Mouse (Mus musculus) testis, postnatal 10 days (tissue): ENCODE results near the gene Ears2.

ENCODE experiments used
- DNase-seq: peaks from one replicate; pipeline ENCODE4 v3.0.0; 2021; ENCODE audit warnings: low spot score

Ears2 gene

DNA sequence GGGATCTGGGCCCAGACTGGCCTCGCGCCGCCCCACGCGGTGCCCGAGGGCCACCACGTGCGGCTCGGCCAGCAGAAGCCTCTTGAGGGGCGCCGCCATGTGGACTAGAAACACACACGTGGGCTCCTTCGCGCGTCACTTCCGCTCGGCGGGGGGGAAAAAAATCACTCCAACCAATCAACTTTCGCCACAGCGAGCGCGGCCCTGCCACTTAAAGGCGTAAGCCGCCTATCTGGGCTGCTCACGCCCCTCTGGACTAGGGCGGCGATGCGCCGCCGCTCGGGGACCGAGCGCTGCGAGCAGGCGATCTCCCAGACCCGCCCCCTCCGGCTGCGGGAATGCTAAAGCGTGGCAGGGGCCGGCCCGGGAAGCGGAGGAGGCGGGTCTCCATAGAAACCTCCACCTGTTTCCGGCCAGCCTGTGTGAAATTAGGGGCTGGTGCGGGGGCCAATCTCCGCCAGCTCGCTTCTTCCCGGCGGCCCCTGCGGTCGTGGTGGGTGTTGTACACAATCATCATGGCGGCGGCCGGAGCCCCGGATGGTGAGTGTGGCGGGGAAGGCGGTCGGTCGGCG, at the start of gene Ears2, which contains the start of gene Ubfd1:
Gene Ears2 (minus strand): TSS at position 319 of the 572 bp plus-strand sequence.
Gene Ubfd1 (plus strand): TSS at position 231 of the 572 bp plus-strand sequence.
- peak; percentile 94 for DNase-seq

DNA sequence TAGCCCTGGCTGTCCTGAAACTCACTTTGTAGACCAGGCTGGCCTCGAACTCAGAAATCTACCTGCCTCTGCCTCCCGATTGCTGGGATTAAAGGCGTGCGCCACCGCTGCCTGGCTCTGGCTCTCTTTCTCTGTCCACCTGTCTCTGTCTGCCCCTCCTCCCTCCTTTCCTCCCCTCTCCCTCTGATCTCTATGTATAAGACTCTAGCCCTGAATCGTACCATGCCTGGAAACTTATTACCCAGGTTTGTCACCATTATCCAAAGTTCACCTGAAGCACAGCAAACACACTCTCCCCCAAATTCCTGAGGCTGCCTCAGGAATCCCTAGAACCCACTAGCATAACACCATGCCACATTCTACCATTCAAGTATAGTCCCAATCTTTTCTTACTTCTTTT, 41.1 kb upstream of the Ears2 start:
- no peak for DNase-seq

DNA sequence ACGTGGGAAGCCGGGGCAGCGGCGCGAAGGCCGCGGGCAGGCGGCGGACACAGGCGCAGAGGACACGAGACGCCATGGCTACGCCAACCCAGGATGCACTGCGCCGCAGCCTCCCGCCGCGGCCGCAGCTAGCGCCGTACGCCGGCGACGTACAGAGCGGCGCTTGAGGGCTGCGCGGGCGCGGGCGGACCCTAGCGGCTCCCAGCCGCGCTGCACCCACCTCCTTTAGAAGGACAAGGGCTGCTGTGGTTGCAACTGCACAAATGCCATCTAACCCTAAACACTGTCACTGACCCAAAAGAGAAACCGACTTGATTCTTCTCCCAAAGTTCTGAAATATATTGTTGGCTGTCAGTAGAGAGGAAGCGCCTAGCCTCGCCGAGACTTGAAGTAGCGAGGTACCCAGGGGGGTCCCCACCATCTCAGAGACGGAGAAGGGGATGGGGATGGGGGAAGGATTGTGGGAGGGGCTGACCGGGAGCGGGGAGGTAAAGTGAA, 34.7 kb upstream of the Ears2 start, which contains the start of gene Ndufab1:
Gene Ndufab1 (minus strand): TSS at position 140 of the 498 bp plus-strand sequence.
- peak; percentile 89 for DNase-seq

DNA sequence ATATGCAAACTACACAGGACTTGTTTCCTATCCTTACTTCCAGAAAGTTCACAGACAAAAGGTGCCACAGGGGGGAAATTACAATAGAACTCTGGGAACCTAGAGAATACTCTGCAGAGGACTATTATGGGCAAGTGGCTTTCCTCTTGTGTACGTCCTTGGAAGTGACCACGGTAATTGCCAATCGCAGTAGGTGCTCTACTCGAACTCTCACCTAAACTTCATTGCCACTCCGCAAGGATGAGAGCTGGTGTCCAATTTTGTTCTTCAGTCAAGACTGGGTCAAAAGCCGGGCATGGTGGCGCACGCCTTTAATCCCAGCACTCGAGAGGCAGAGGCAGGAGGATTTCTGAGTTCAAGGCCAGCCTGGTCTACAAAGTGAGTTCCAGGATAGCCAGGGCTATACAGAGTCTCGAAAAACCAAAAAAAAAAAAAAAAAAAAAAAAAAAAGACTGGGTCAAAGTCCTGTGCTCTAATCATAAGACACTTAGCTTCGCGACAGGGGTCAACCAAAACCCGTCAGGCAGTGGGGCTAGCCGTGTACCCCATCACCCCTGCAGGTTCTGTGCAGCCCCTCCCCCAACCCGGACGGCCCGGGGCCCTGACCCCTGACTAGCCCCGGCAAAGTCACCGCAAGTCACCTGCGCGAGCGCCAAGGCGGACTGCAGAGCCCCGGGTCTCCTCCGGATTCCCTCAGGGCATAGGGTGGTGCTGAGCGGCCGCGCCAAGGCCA, 34.1 kb upstream of the Ears2 start:
- DNase-seq = peak; percentile 79

DNA sequence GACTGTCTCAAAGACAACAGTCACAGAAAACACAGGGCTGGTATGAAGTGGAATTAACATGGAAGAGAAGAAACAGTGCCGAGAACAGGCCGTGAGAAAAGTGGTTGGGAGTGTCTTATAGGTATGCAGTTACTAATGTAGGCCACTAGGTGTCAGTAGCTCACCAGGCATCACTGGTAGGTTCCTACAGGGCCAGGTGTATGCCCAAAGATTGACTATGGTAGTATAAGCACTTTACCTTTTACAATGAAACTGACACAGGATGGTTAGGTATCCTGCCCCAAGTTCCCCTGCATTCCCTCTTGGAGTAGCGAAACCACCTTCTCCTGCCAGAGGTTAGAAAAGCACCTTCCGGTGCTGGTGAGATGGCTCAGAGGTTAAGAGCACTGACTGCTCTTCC, 32.2 kb upstream of the Ears2 start:
- no peak for DNase-seq

DNA sequence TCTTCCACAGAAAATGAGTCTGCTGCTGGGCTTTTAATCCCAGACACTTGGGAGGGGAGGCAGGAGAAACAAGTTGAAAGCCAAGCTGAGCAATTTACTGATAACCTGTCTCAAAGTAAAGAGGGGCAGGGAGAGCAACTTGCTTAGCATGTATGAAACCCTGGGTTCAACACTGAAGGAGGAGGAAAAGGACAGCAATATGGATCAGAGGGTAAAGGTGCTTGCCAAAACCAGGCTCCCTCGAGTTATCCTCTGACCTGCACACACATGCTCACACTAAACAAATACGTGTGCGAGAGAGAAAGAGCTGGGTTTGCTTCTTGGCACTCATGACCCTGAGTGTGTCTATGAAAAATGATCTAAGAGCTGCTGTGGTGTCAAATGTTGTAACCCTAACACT, 30.9 kb upstream of the Ears2 start:
- DNase-seq = no peak

DNA sequence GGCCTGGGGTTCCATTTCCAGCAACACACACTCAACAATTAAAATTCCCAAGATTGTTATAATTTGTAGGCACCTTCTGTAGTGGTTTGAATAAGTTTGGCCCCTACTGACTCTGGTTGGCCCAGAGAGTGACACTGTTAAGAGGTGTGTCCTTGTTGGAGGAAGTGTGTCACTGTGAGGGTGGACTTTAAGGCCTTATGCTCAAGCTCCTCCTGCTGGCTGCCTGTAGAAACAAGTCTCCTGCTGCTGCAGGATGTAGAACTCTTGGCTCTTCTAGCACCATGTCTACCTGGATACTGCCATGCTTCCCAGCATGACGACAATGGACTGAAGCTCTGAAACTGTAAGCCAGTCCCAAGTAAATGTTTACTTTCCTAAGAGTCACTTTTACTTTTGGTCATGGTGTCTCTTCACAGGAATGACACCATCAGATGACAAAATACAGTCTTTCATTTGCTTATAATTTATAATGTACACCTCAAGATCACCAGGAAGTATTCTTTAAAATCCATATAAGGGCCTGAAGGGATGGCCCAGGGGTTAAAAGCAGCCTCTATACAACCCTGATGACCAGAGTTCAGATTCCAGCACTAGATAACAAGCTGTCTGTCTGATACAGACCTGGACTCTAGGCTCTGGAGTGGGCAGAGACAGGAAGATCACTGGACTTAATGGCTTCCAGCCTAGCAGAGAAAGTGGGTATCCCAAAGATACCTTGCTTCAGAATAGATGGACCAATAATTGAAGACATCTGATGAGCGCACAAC, 27.7 kb upstream of the Ears2 start:
- DNase-seq = no peak

DNA sequence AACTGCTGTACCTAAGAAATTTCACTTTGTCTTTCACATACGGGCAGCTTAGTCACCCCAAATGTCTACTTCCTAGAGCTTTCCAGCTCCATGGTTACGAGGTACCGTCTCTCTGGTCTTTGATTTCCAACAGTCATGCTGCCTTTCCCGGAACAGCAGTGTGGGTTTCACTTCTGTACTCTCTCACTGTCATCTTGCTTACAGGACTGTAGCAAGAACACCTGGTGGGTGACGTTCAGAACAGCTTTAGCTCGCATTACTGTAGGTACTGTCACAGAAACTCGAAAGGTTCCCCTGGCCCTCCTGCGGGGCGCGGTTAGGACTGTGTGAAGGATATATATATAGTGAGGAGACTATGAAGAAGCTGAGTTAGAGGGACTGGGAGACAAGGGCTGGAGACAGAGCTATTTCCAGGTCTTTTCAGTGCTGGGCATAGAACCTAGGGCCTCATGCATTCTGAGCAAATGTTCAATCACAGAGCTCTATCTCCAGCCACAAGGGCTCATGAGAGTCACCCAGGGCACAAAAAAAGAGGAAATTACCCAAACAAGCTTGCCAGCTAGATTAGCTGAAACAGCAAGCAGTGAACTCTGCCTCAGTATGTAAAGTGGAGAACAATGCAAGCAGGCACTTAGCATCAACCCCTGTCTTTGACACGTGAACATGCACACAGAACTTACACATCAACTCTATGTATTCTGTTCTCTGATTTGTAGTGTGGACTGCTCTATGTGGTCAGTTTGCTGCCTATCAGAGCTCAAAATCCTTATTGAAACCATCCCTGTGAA, 20.3 kb upstream of the Ears2 start:
- DNase-seq = no peak

DNA sequence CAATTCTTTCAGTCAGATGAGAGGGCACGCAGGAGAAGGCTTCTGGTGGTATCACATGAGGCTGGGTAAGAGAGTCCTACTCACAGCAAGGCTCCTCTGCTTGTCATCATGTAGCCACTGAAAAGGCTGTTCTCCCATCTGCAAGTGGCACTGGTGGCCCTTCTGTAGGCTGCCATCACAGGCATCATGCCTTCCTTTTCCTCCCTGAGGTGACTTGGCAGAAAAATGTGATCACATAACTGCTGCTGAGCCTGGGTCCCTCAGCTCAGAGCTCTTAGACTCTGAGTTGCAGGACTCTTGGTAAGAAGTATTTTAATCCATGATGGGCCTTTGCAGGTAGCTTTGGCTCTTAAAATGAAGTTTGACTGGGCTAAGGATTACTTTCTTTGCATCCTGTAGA, 14.0 kb upstream of the Ears2 start:
- no peak for DNase-seq

DNA sequence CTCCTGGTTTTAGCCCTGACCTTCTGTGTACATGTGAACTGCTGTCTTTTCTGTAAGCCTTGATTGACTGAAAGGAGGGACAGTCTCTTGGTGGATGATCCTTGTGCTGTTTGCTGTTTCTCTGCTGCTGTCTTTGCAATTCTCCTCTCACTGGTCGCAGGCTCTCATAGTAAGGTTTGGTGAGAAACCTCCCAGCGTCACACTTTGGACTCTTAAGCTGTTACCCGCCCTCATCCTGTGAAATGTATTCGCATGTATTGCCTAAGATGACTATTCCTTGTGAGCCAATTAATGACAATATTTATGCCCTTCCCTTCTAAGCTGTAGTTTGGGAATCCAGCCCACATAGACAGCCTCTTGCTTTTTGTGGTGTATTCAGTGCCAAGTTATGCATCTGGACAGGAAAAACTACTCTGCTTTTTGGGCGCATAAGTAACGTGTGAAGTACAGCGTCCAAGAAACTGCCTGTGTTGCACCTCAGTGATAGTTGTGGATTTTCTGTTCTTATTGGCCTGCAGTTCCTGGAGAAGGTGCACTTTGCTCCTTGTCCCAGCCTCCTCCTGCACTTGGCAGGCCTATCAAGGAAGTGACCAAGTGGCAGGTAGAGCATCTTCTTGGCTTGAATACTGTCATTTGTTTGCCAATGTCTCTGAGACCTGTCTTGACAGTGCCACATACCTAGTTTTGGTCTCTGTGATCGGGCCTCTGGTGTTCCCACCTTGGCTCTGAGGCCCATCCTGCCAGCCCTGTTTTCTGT, 12.9 kb upstream of the Ears2 start:
- DNase-seq = no peak

DNA sequence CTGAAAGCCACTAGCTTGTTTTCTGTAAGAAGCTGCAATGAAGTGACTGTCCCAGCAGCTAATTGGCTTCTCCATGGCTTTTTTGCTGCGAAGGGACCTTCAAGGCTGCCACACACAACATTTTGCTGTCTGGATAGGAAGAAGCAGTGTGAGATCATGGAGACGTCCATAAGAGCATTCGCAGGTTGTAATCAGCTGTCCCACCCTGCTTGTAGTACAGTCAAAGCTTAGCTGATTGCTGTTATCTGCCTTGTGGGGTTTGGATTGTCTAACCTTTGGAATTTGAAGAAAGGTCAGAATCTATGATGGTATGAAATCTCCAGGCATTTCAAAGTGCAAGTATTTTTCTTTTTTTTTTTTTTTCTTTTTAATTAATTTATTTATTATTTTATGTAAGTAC, 7.3 kb upstream of the Ears2 start:
- no peak for DNase-seq

DNA sequence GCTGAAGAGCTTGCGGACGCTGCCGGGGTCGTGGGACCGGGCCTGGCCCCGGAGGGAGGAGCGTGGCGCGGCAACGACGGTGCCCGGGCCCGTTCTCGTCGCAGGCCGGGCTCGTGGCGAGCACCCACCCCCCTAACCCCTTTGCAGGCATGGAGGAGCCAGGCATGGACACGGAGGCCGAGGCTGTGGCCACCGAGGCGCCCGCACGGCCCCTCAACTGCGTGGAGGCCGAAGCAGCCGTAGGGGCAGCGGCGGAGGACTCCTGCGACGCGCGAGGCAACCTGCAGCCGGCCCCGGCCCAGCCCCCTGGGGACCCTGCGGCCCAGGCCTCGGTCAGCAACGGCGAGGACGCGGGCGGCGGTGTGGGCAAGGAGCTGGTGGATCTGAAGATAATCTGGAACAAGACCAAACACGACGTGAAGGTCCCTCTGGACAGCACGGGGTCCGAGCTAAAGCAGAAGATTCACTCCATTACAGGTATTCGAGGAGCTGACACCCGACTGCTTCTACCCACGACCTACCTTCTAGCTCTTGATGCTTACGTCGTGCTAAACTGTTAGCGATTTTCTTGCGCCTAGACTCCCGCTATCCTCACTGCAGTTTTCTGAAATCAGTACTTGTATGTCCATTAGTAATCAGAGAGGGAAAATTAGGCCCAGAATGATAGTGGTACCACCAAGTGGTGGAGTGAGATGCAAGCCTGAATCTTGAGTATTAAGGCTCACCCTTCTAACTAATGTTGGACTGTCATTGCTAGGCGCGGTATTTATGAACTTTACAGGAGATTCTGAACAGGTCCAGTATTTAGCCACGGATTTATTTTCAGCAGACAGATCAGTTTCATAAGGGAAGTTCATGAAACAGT, 686 bp upstream of the Ears2 start:
- peak; percentile 69 for DNase-seq

DNA sequence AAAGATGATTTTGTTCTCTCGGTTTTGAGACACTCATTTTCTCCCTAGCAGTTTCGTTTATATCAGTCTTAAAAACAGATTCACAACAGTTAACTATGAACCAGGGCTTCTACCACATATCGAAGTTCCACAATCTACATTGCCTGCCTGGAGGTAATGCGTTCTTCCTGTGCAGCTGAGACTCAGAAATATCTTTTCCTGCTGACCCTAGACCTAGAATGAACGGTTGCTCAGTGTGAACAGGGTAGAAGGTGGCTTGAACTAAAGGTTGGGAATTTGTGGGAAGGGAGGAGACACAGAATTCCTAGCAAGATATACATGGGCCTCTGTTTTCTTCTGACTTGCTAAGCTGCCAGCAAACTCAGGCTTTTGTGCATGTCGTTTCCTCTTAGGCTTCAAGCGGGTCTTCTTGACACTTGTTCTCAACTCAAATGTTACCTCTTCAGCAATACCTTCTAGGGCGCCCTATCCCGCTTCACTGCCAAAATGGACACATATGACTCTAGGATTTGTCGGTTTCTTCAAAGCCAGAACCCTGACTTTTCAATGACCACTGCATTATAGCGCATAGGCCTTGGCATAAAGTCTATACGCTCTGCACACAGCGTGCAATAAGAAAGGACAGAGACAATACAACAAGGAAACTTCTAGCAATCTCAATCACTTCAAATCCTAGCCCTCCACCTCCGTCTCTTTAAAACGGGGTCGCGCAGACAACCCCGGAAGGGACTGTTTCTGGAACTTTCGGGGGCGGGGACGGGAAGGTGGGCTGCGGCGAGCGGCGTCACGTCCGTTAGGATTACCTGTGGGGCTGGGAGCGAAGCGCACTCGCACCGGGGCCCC, 740 bp downstream of the Ears2 start:
- no peak for DNase-seq

DNA sequence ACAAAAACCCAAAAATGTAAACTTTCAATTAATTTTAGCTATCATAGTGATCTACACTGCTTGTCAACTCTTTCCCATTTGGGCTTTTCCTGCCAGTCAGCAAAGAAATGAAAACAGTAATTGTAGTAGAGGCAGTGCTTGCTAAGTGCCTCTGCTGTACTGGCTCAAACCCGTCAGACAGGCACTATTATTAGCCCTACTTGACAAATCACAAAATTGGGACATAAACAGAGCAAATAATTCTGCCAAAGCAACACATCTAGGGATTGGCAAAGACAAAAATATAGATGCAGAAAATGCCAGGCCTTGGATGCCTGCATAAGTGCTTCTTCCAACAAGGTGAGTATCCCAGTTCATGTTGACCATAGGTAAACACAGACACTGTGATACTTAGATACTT, 1.4 kb downstream of the Ears2 start:
- DNase-seq = no peak

DNA sequence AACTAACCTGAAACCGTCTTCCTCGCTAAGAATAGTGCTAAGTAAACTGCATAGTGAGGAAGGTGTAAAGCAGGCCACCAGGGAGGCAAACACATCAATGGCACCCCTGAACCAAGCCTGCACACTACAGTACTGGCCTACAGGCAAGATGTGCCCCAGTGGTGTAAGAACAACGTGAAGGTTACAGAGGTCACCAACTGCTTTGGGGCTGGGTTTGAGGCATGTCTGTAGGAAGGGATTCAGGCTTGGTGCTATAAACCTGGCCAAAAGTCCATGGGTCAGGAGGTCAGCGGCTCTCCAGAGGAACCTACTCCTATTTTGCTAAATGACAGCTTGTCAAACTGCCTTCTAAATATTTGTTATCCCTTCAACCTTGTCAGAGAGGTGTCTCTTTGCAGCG, 10.4 kb downstream of the Ears2 start:
- DNase-seq = no peak

DNA sequence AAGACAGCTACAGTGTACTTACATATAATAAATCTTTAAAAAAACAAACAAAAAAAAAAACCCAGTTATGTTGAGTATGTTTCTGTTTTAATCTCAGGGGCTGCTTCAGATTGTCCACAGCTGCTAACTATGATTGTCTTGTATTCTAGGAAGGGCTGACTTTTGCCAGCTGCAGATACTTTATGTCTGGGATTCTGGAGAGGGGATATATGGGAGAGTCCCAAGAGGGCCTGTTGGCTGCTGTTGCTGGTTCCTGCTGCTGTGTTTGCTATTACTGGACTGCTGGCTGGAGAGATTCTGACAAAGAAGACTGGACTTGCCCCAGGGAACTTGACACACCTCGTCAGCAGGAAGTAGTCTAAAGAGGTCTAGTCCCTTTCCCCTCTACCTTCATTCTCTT, 16.2 kb downstream of the Ears2 start:
- no peak for DNase-seq

DNA sequence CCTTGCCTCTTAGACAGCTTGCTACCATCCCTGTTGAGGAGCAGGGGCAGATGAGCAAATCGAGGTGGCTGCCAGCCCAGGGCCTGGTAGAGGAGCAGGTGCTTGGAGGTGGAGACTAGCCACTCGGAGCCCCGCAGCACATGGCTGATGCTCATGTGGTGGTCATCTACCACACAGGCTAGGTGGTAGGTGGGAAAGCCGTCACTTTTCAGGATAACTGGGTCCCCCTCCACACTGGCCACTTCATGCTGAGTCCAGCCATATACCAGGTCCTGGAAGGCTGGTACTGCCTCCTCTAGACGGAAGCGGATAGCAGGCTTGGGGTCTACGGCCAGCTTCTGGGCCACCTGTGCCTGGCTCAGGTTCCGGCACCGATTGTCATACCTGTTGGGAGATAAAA, 18.9 kb downstream of the Ears2 start:
- DNase-seq = no peak

DNA sequence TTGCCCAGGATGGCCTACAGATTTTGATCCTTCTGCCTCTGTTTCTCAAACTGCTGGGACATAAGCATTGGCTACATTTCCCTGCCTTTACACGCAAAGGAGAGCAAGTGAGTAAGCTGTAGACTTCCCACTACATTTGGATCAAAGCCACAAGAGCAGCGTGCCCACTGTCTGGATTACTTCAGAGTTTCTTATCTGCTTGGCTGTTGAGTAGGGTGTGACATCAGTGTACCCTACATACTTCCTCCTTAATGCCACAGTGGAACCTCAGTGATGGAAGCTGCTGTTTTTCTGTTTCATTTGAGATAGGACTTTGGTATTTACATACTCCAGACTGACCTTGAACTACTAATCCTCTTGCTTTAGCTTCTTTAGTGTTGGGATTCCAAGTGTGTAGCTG, 20.2 kb downstream of the Ears2 start:
- no peak for DNase-seq

DNA sequence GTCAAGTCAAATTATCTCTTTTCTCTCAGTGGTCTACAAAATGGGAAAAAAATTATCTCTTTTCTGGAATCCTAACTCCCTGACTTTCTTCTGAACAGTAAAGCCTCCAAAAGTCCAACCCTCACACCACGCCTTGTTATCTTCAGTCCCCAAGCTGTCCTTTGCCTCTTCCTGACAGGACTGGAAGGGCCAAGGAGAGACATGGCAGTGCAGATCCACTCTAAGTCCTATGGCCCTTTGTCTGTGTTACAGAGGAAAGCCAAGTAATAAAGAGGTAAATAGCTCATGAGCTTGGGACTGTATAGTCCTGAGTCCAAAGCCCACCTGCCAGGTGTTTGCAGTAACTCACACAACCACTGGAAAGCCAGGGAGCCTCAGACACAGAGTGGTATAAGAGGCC, 21.4 kb downstream of the Ears2 start:
- no peak for DNase-seq
